Mouse (Mus musculus) myocyte (in vitro differentiated cells): ENCODE results near the gene Zc3h6. TPM values are rescaled to one million over a fixed set of nuclear protein-coding genes. Genes with fewer than 3 reads are reported as not detected.
"Not testable (repeated sequence)": the region's sequence is repeated elsewhere in the genome, so short reads cannot be mapped to it uniquely, and the experiment has no call there.

Source experiments
- H3K27me3 ChIP-seq: one replicate; pipeline ENCODE4 v1.6.1; 2011; ENCODE audit not compliant: control insufficient read depth, insufficient read depth, insufficient read length
- H3K36me3 ChIP-seq: one replicate; pipeline ENCODE4 v1.6.1; 2011; ENCODE audit not compliant: control insufficient read depth, insufficient read depth
- H3K4me2 ChIP-seq: one replicate; pipeline ENCODE4 v1.6.1; 2011; ENCODE audit warnings: low read depth, control low read depth
- H3K4me3 ChIP-seq: one replicate; pipeline ENCODE4 v1.5.1; 2011; ENCODE audit warnings: mild to moderate bottlenecking, control low read depth, moderate library complexity
- H3K79me2 ChIP-seq: one replicate; pipeline ENCODE4 v1.6.1; 2011; ENCODE audit not compliant: control insufficient read depth, insufficient read depth
- H3ac ChIP-seq: one replicate; pipeline ENCODE4 v1.6.1; 2011; ENCODE audit not compliant: control insufficient read depth, insufficient read length
- CEBPB ChIP-seq: IDR thresholded peaks from 2 replicates; pipeline ENCODE4 v1.6.1; 2011; ENCODE audit warnings: mild to moderate bottlenecking, moderate library complexity; ENCODE audit not compliant: poor library complexity, insufficient read depth, severe bottlenecking
- E2F4 ChIP-seq: IDR thresholded peaks from one replicate; pipeline ENCODE4 v1.6.1; 2011; ENCODE audit warnings: mild to moderate bottlenecking, control low read depth, moderate library complexity; ENCODE audit not compliant: insufficient read depth
- MAX ChIP-seq: IDR thresholded peaks from one replicate; pipeline ENCODE4 v1.6.1; 2011; ENCODE audit warnings: low read depth, mild to moderate bottlenecking, control low read depth
- MYOD1 ChIP-seq, 3 experiments: IDR thresholded peaks; one replicate each; pipeline ENCODE4 v1.6.1; 2011; ENCODE audit warnings: control low read depth in 2 of 3, low read depth in 2 of 3, mild to moderate bottlenecking in 2 of 3, moderate library complexity in 1 of 3; ENCODE audit not compliant: insufficient read length in 2 of 3, control insufficient read depth in 1 of 3
- MYOG ChIP-seq, 3 experiments: IDR thresholded peaks; one replicate each; pipeline ENCODE4 v1.6.1; 2011; ENCODE audit warnings: control low read depth in 2 of 3, low read depth in 2 of 3, mild to moderate bottlenecking in 2 of 3; ENCODE audit not compliant: insufficient read length in 2 of 3, control insufficient read depth in 1 of 3, insufficient read depth in 1 of 3
- POLR2A ChIP-seq: IDR thresholded peaks from one replicate; pipeline ENCODE4 v1.6.1; 2011; ENCODE audit warnings: low read depth, mild to moderate bottlenecking, control low read depth, moderate library complexity; ENCODE audit not compliant: insufficient read length
- POLR2AphosphoS2 ChIP-seq: IDR thresholded peaks from one replicate; pipeline ENCODE4 v1.6.1; 2011; ENCODE audit warnings: low read depth, control low read depth; ENCODE audit not compliant: insufficient read length
- REST ChIP-seq: IDR thresholded peaks from one replicate; pipeline ENCODE4 v1.6.1; 2011; ENCODE audit warnings: mild to moderate bottlenecking, control low read depth, moderate library complexity; ENCODE audit not compliant: insufficient read depth, insufficient read length
- SRF ChIP-seq: IDR thresholded peaks from one replicate; pipeline ENCODE4 v1.6.1; 2011; ENCODE audit warnings: low read depth; ENCODE audit not compliant: control insufficient read depth, insufficient read length
- TCF12 ChIP-seq: IDR thresholded peaks from one replicate; pipeline ENCODE4 v1.6.1; 2011; ENCODE audit warnings: mild to moderate bottlenecking, control low read depth; ENCODE audit not compliant: poor library complexity, insufficient read depth, severe bottlenecking
- TCF3 ChIP-seq: IDR thresholded peaks from one replicate; pipeline ENCODE4 v1.6.1; 2011; ENCODE audit warnings: low read depth, control low read depth; ENCODE audit not compliant: insufficient read length
- USF1 ChIP-seq: IDR thresholded peaks from one replicate; pipeline ENCODE4 v1.6.1; 2011; ENCODE audit warnings: low read depth, mild to moderate bottlenecking, control low read depth, moderate library complexity
- polyA plus RNA-seq: library from polyadenylated mRNA; unstranded; fragments of >200 nt; fragmentation: generic; extraction: Trizol; gene quantifications from one replicate; pipeline ENCODE4 v1.2.1, GENCODE M21; 2012; ENCODE audit warnings: missing spikeins

The Zc3h6 gene
- polyA plus RNA-seq, 1 experiment = 1.6 TPM

- Histone ChIP-seq H3K4me3 (no peak overlapping the region), H3K36me3 (no peaks in the 10 kb centered on the region), H3K79me2 (no peaks in the 10 kb centered on the region), H3K27me3 (no peaks in the 10 kb centered on the region), H3ac (no peak overlapping the region), H3K4me2 (no peak overlapping the region)
- TF ChIP-seq REST = no peak
- TF ChIP-seq POLR2A = no peak
- no peak for TF ChIP-seq MYOG (IDR thresholded peaks at IDR 0.05; ENCODE audit: control insufficient read depth in 1 of 3, insufficient read depth in 1 of 3, insufficient read length in 2 of 3, low read depth in 2 of 3)
- TF ChIP-seq MAX = no peak
- no peak for TF ChIP-seq TCF3
- TF ChIP-seq POLR2AphosphoS2 = no peak
- no peak for TF ChIP-seq E2F4
- no peak for TF ChIP-seq TCF12
- no peak for TF ChIP-seq SRF
- no peak for TF ChIP-seq CEBPB
- no peak for TF ChIP-seq MYOD1 (IDR thresholded peaks at IDR 0.05; ENCODE audit: control insufficient read depth in 1 of 3, insufficient read length in 2 of 3, low read depth in 2 of 3)
- no peak for TF ChIP-seq USF1
Measured at GRCm38 (mm10) chr2:128975572-128975971, 8.4 kb downstream of the Zc3h6 start.

GRCm38 (mm10) chr2:128984746-128985145 is 17.5 kb downstream of the Zc3h6 start:
- Histone ChIP-seq H3K4me2 (no peak overlapping the region), H3K27me3 (no peaks in the 10 kb centered on the region), H3K79me2 (no peaks in the 10 kb centered on the region), H3K36me3 (no peaks in the 10 kb centered on the region), H3K4me3 (no peak overlapping the region), H3ac (no peak overlapping the region)
- TF ChIP-seq REST (no peak), MYOD1 (IDR thresholded peaks at IDR 0.05; ENCODE audit: control insufficient read depth in 1 of 3, insufficient read length in 2 of 3, low read depth in 2 of 3) (no peak), POLR2A (no peak), SRF (no peak), CEBPB (no peak), MYOG (IDR thresholded peaks at IDR 0.05; ENCODE audit: control insufficient read depth in 1 of 3, insufficient read depth in 1 of 3, insufficient read length in 2 of 3, low read depth in 2 of 3) (no peak), TCF3 (no peak), TCF12 (no peak), MAX (no peak), E2F4 (no peak), POLR2AphosphoS2 (no peak), USF1 (no peak)

GRCm38 (mm10) chr2:129004872-129005271 is 37.7 kb downstream of the Zc3h6 start:
- no peaks in the 10 kb centered on the region for H3K79me2 ChIP-seq
- no peaks in the 10 kb centered on the region for H3K27me3 ChIP-seq
- no peak for TF ChIP-seq E2F4
- no peak for TF ChIP-seq TCF12
- no peak for TF ChIP-seq TCF3
- TF ChIP-seq MYOD1 (IDR thresholded peaks at IDR 0.05; ENCODE audit: control insufficient read depth in 1 of 3, insufficient read length in 2 of 3, low read depth in 2 of 3) = no peak
- no peak for TF ChIP-seq CEBPB
- TF ChIP-seq SRF = no peak
- no peak for TF ChIP-seq MAX
- no peak for TF ChIP-seq REST
- no peak for TF ChIP-seq MYOG (IDR thresholded peaks at IDR 0.05; ENCODE audit: control insufficient read depth in 1 of 3, insufficient read depth in 1 of 3, insufficient read length in 2 of 3, low read depth in 2 of 3)
- no peak for TF ChIP-seq USF1
- TF ChIP-seq POLR2A = no peak
- TF ChIP-seq POLR2AphosphoS2 = no peak
- no peak overlapping the region for H3ac ChIP-seq
- H3K4me3 ChIP-seq = no peak overlapping the region
- no peak overlapping the region for H3K4me2 ChIP-seq
- H3K36me3 ChIP-seq = no peaks in the 10 kb centered on the region

GRCm38 (mm10) chr2:129006194-129006749 is 39.1 kb downstream of the Zc3h6 start:
- Histone ChIP-seq H3K79me2 (no peaks in the 10 kb centered on the region), H3ac (no peak overlapping the region), H3K4me2 (no peak overlapping the region), H3K27me3 (no peaks in the 10 kb centered on the region), H3K4me3 (no peak overlapping the region), H3K36me3 (no peaks in the 10 kb centered on the region)
- TF ChIP-seq MAX (no peak), MYOG (IDR thresholded peaks at IDR 0.05; ENCODE audit: control insufficient read depth in 1 of 3, insufficient read depth in 1 of 3, insufficient read length in 2 of 3, low read depth in 2 of 3) (no peak), CEBPB (no peak), POLR2A (no peak), E2F4 (no peak), TCF3 (no peak), SRF (no peak)

GRCm38 (mm10) chr2:129008867-129009266 is 41.7 kb downstream of the Zc3h6 start:
- H3K4me3 ChIP-seq, H3K27me3 ChIP-seq, H3K36me3 ChIP-seq, H3K79me2 ChIP-seq, H3K4me2 ChIP-seq, H3ac ChIP-seq: not testable (repeated sequence)
